Mouse (Mus musculus) ES-E14 (cell line): Measurements from ENCODE around the gene Evx2.

Experiments
- CHD2 ChIP-seq: IDR thresholded peaks from 2 replicates; pipeline ENCODE4 v1.6.1; 2014; ENCODE audit warnings: mild to moderate bottlenecking, low read depth, low read length, inconsistent platforms
- MAFK ChIP-seq: IDR thresholded peaks from 2 replicates; pipeline ENCODE4 v1.6.1; 2014; ENCODE audit warnings: mild to moderate bottlenecking, low read depth, low read length, inconsistent platforms; ENCODE audit not compliant: insufficient read depth

- no peak for TF ChIP-seq CHD2
- TF ChIP-seq MAFK = no peak
These were observed 36.6 kb upstream of the Evx2 start for GRCm38 (mm10) chr2:74695813-74696430.
